9 mouse cellular contexts compared by ENCODE assay signal in the genomic region with DNA sequence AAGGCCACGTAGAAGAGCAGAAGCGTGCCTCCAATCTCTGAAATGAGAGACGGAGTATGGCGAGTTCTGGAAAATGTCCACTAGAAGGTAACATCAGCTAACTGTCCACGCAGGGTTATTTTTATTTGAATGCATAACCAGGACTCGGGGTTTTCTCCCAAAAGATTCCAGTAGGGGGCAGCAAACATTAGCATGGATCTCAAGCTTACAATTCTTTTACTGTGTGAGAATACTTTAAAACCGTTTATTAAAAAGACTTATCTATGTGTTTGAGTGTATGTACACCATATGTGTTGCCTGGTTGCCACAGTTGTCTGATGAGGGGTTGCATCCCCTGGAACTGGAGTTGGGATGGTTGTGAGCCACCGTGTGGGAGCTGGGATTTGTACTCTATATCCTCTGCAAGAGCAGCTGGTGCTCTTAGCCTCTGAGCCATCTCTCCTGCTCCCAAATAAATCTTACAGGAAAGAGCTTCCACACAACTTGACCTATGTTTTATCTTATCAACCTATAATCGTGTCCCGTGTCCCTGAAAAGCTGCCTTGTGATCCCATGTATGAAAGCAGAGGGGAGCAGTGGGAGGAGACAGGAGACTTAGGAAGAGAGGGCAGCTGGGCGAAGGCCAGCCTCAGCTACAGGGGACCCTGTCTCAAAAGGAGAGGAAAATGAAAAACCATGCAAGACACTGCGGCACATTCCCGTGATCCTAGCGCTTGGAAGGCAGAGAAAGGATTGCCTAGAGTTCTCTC. TPM values are rescaled to one million over a fixed set of nuclear protein-coding genes. Genes with fewer than 3 reads are reported as not detected.
A peak's percentile ranks its signal among the peaks of the same experiment; 100 is the strongest.
DNase-seq lines count a peak whose midpoint lies in the region; ATAC-seq lines count a peak whose summit lies in the region.
"Had no signal": no experiment of that assay in that cellular context is flagged by ENCODE, and none has a peak within 500 bp of the region (broad histone marks: within the 10 kb centered on the region; RNA-seq: fewer than 3 reads in every experiment).

No protein-coding gene starts in this region.

- ATAC-seq in forebrain, embryonic 15.5 days (replicated peaks), result no peak
- 0 out of 2 replicates have a peak, but pooled peaks have one; percentile 5 for ATAC-seq in intestine, embryonic 14.5 days (replicated peaks; ENCODE audit: low FRiP score, low TSS enrichment, low read depth)
- no peak for ATAC-seq in liver, embryonic 13.5 days (ENCODE audit: low read depth)

- no peaks in the 10 kb centered on the region for H3K36me3 ChIP-seq in forebrain, embryonic 15.5 days
- no peaks in the 10 kb centered on the region for H3K36me3 ChIP-seq in intestine, embryonic 14.5 days (ENCODE audit: control insufficient read depth, insufficient read depth, low read length)
- H3K36me3 ChIP-seq in liver, embryonic 13.5 days, result no peaks in the 10 kb centered on the region

- H3K4me3 ChIP-seq in forebrain, embryonic 15.5 days, result no peak overlapping the region
- no peak overlapping the region for H3K4me3 ChIP-seq in intestine, embryonic 14.5 days (ENCODE audit: low read depth, low read length)
- no peak overlapping the region for H3K4me3 ChIP-seq in liver, embryonic 13.5 days (replicated peaks)
- H3K4me3 ChIP-seq: erythroblast, embryonic 14.5 days had no signal

- DNase-seq in left cerebral cortex, postnatal 14 days (ENCODE audit: low spot score in 2 of 2), result peak; percentile 74 to 83
- no peak for DNase-seq in left cerebral cortex, postnatal 4 days
- DNase-seq in brain, adult 2 months (ENCODE audit: low read depth, low spot score), result peak; percentile 78
- DNase-seq in intestine, embryonic 14.5 days (ENCODE audit: low spot score), result peak; percentile 84
- DNase-seq in liver, embryonic 13.5 days, result peak; percentile 38
- DNase-seq in natural killer cell, adult 2 months (ENCODE audit: low spot score in 2 of 2), result peak; percentile 56 to 64
- no peak for DNase-seq in urinary bladder, postnatal 4 days (ENCODE audit: low spot score in 2 of 2)

- 31% methylated on average over 14 of the region's 14 CpGs for WGBS in forebrain, embryonic 15.5 days
- WGBS in intestine, embryonic 14.5 days, result 41% methylated on average over 14 of the region's 14 CpGs
- whole genome bisulfite sequencing in liver, embryonic 13.5 days (ENCODE audit: insufficient replicate concordance), result 39% methylated on average over 14 of the region's 14 CpGs

- H3K27me3 ChIP-seq in forebrain, embryonic 15.5 days, result no peaks in the 10 kb centered on the region
- H3K27me3 ChIP-seq in intestine, embryonic 14.5 days (replicated peaks; ENCODE audit: control insufficient read depth, insufficient read depth, low read length), result no peaks in the 10 kb centered on the region
- H3K27me3 ChIP-seq in liver, embryonic 13.5 days, result no peaks in the 10 kb centered on the region

- H3K27ac ChIP-seq in forebrain, embryonic 15.5 days (replicated peaks), result 0 out of 2 replicates have a peak overlapping the region, but pooled peaks have one; percentile 25
- H3K27ac ChIP-seq in intestine, embryonic 14.5 days (ENCODE audit: low read depth), result no peak overlapping the region; the same call in 1 of the 2 replicates
- no peak overlapping the region for H3K27ac ChIP-seq in liver, embryonic 13.5 days

- peaks cover 14% of the 10 kb centered on the region; the same call in 1 of the 2 replicates for H3K4me1 ChIP-seq in forebrain, embryonic 15.5 days
- peaks cover 9% of the 10 kb centered on the region; the same call in 1 of the 2 replicates for H3K4me1 ChIP-seq in intestine, embryonic 14.5 days (replicated peaks; ENCODE audit: control insufficient read depth, insufficient read depth, low read length)
- peaks cover 43% of the 10 kb centered on the region for H3K4me1 ChIP-seq in liver, embryonic 13.5 days (replicated peaks)

- H3K9ac ChIP-seq in forebrain, embryonic 15.5 days (replicated peaks), result no peak overlapping the region
- H3K9ac ChIP-seq in intestine, embryonic 14.5 days (ENCODE audit: low read length), result no peak overlapping the region
- no peak overlapping the region for H3K9ac ChIP-seq in liver, embryonic 13.5 days

- intact Hi-C loops in left cerebral cortex, postnatal 14 days (cut with DNase I), result no loop called here
- intact Hi-C loops in left cerebral cortex, postnatal 4 days (cut with DNase I), result no loop called here

- no peaks in the 10 kb centered on the region for H3K9me3 ChIP-seq in forebrain, embryonic 15.5 days
- H3K9me3 ChIP-seq in intestine, embryonic 14.5 days (ENCODE audit: control insufficient read depth, low read length), result no peaks in the 10 kb centered on the region
- H3K9me3 ChIP-seq in liver, embryonic 13.5 days (replicated peaks), result no peaks in the 10 kb centered on the region

- H3K4me2 ChIP-seq in forebrain, embryonic 15.5 days (replicated peaks), result no peak overlapping the region
- peak overlapping the region; percentile 43 for H3K4me2 ChIP-seq in intestine, embryonic 14.5 days (ENCODE audit: low read length)
- H3K4me2 ChIP-seq in liver, embryonic 13.5 days, result peak overlapping the region; percentile 59

RNA-seq across cellular contexts. Expression of a gene that starts 29.0 kb away (rescaled TPM):
- total RNA-seq in left cerebral cortex, postnatal 14 days (2021), result 100 to 1,000 TPM; 129 to 142 TPM
- total RNA-seq in left cerebral cortex, postnatal 4 days (2021), result 100 to 1,000 TPM; 548 to 589 TPM
- 45.7 and 53.5 TPM in 2 replicates for polyA plus RNA-seq in forebrain, embryonic 15.5 days (2015; fragmentation: Nextera tagmentation; extraction: Ambion mirVana)
- 269 and 276 TPM in 2 replicates for polyA plus RNA-seq in intestine, embryonic 14.5 days (2014; fragmentation: Nextera tagmentation; extraction: Ambion mirVana)
- polyA plus RNA-seq in liver, embryonic 13.5 days (2015; fragmentation: Nextera tagmentation; extraction: Ambion mirVana), result 239 and 246 TPM in 2 replicates

RNA-seq across cellular contexts. Expression of a gene that starts 47.2 kb away (rescaled TPM):
- 1,000 to 10,000 TPM; 2,132 to 2,150 TPM for total RNA-seq in left cerebral cortex, postnatal 14 days (2021)
- 1,000 to 10,000 TPM; 8,276 to 8,744 TPM for total RNA-seq in left cerebral cortex, postnatal 4 days (2021)
- 14,933 and 15,115 TPM in 2 replicates for polyA plus RNA-seq in forebrain, embryonic 15.5 days (2015; fragmentation: Nextera tagmentation; extraction: Ambion mirVana)
- 1,282 and 1,437 TPM in 2 replicates for polyA plus RNA-seq in intestine, embryonic 14.5 days (2014; fragmentation: Nextera tagmentation; extraction: Ambion mirVana)
- polyA plus RNA-seq in liver, embryonic 13.5 days (2015; fragmentation: Nextera tagmentation; extraction: Ambion mirVana), result 109 TPM in 2 replicates

RNA-seq across cellular contexts. Expression of a gene that starts 47.4 kb away (rescaled TPM):
- not detected for total RNA-seq in left cerebral cortex, postnatal 14 days (2021)
- total RNA-seq in left cerebral cortex, postnatal 4 days (2021), result not detected
- polyA plus RNA-seq in forebrain, embryonic 15.5 days (2015; fragmentation: Nextera tagmentation; extraction: Ambion mirVana), result not detected in 2 replicates
- polyA plus RNA-seq in intestine, embryonic 14.5 days (2014; fragmentation: Nextera tagmentation; extraction: Ambion mirVana), result not detected in 2 replicates
- polyA plus RNA-seq in liver, embryonic 13.5 days (2015; fragmentation: Nextera tagmentation; extraction: Ambion mirVana), result not detected in 2 replicates
- polyA plus RNA-seq: erythroblast, embryonic 14.5 days had no signal

RNA-seq across cellular contexts. Expression of a gene that starts 54.3 kb away (rescaled TPM):
- 1 to 10 TPM; 1.7 to 6.2 TPM for total RNA-seq in left cerebral cortex, postnatal 14 days (2021)
- total RNA-seq in left cerebral cortex, postnatal 4 days (2021), result 1 to 10 TPM; 4.0 to 5.2 TPM
- 0.97 and 1.3 TPM in 2 replicates for polyA plus RNA-seq in forebrain, embryonic 15.5 days (2015; fragmentation: Nextera tagmentation; extraction: Ambion mirVana)
- 54.4 and 56.3 TPM in 2 replicates for polyA plus RNA-seq in intestine, embryonic 14.5 days (2014; fragmentation: Nextera tagmentation; extraction: Ambion mirVana)
- 0.54 and 0.62 TPM in 2 replicates for polyA plus RNA-seq in liver, embryonic 13.5 days (2015; fragmentation: Nextera tagmentation; extraction: Ambion mirVana)
- polyA plus RNA-seq: erythroblast, embryonic 14.5 days had no signal

Comparison
In these comparisons a context has a peak if more than half of its experiments do, and no peak if none do; other contexts are left out.
1. DNase-seq: peak in left cerebral cortex, postnatal 14 days (2 of 2), brain, adult 2 months (single experiment), intestine, embryonic 14.5 days (single experiment), liver, embryonic 13.5 days (single experiment) and natural killer cell, adult 2 months (2 of 2); none in left cerebral cortex, postnatal 4 days (single experiment) and urinary bladder, postnatal 4 days (0 of 2).
2. RNA of a gene that starts 47.2 kb away (polyA plus RNA-seq): 14,933 to 15,115 TPM in forebrain, embryonic 15.5 days; 1,282 to 1,437 TPM in intestine, embryonic 14.5 days and 109 TPM in liver, embryonic 13.5 days; every median in the first group is over 10 times any median in the second.